Mouse (Mus musculus) MN1 (cell line): ENCODE results near the gene Uchl4.

Experiments
- DNase-seq: peaks from one replicate; pipeline ENCODE4 v3.0.0-alpha.2; 2016; ENCODE audit warnings: low spot score

Uchl4 gene

GRCm38 (mm10) chr9:64274919-64275318 is 39.9 kb downstream of the Uchl4 start:
- no peak for DNase-seq

GRCm38 (mm10) chr9:64277706-64278105 is 42.7 kb downstream of the Uchl4 start:
- DNase-seq: peak; percentile 50

GRCm38 (mm10) chr9:64278665-64279310 is 43.8 kb downstream of the Uchl4 start:
- no peak for DNase-seq

- DNase-seq: peak; percentile 95
These were observed 46.2 kb downstream of the Uchl4 start, which contains the start of gene Tipin for GRCm38 (mm10) chr9:64281105-64281780. Gene Tipin (plus strand): TSS chr9:64281581.

GRCm38 (mm10) chr9:64281781-64282178 is 46.8 kb downstream of the Uchl4 start:
- no peak for DNase-seq

- no peak for DNase-seq
These were observed 47.5 kb downstream of the Uchl4 start for GRCm38 (mm10) chr9:64282404-64282987.
